Mouse (Mus musculus) CH12.LX (cell line): ENCODE data around the gene Taar3.

Source experiments
- E2F4 ChIP-seq: IDR thresholded peaks from 2 replicates; pipeline ENCODE4 v1.6.1; 2011; ENCODE audit warnings: low read depth, low read length, improper control_type of control experiment; ENCODE audit not compliant: insufficient replicate concordance
- JUN ChIP-seq: IDR thresholded peaks from 2 replicates; pipeline ENCODE4 v1.6.1; 2011; ENCODE audit warnings: low read depth, mild to moderate bottlenecking, low read length, improper control_type of control experiment, moderate library complexity; ENCODE audit not compliant: insufficient read depth
- POLR2A ChIP-seq: IDR thresholded peaks from 2 replicates; pipeline ENCODE4 v1.6.1; 2011; ENCODE audit warnings: low read depth, mild to moderate bottlenecking, improper control_type of control experiment, low read length

- TF ChIP-seq POLR2A, result no peak
- TF ChIP-seq E2F4, result no peak
- TF ChIP-seq JUN, result no peak
Measured at GRCm38 (mm10) chr10:23920056-23920455, 29.3 kb upstream of the Taar3 start, which contains the start of gene Taar1.
